Mouse (Mus musculus): ENCODE measurements around the gene Acsf3.

- TF ChIP-seq GATA1 (IDR thresholded peaks at IDR 0.05; ENCODE audit: low read length) (no peak), TAL1 (IDR thresholded peaks at IDR 0.05; ENCODE audit: low read length) (no peak)
These were observed 37.4 kb downstream of the Acsf3 start for GRCm38 (mm10) chr8:122812610-122813250.
